Mouse (Mus musculus) forebrain, postnatal 0 days (tissue): ENCODE data around the gene Ppp1r11. TPM values are rescaled to one million over a fixed set of nuclear protein-coding genes. Genes with fewer than 3 reads are reported as not detected.

ENCODE experiments used
- ATAC-seq: fragments of 200-750 bp; cut with Nextera tagmentation; 2 replicates; pipeline ENCODE4 v1.8.0; 2017; ENCODE audit warnings: mild to moderate bottlenecking, moderate library complexity
- DNase-seq: peaks from one replicate; pipeline ENCODE4 v3.0.0-alpha.2; 2015
- H3K27ac ChIP-seq: fragments of 300-500 bp; sonication (generic); 2 replicates; pipeline ENCODE4 v1.5.1; 2014; ENCODE audit warnings: low read depth, mild to moderate bottlenecking, antibody characterized with exemption, low read length, moderate library complexity, mixed read lengths
- H3K27me3 ChIP-seq: fragments of 300-500 bp; sonication (generic); 2 replicates; pipeline ENCODE4 v1.6.1; 2014; ENCODE audit warnings: mild to moderate bottlenecking, low read length, mixed read lengths; ENCODE audit not compliant: insufficient read depth
- H3K36me3 ChIP-seq: fragments of 300-500 bp; sonication (generic); 2 replicates; pipeline ENCODE4 v1.6.1; 2014; ENCODE audit warnings: mild to moderate bottlenecking, moderate library complexity; ENCODE audit not compliant: insufficient read depth
- H3K4me1 ChIP-seq: fragments of 300-500 bp; sonication (generic); 2 replicates; pipeline ENCODE4 v1.6.1; 2014; ENCODE audit warnings: antibody characterized with exemption; ENCODE audit not compliant: insufficient read depth
- H3K4me2 ChIP-seq: fragments of 300-500 bp; sonication (generic); 2 replicates; pipeline ENCODE4 v1.6.1; 2014; ENCODE audit warnings: low read depth, mild to moderate bottlenecking, moderate library complexity
- H3K4me3 ChIP-seq: fragments of 300-500 bp; sonication (generic); 2 replicates; pipeline ENCODE4 v1.5.1; 2014; ENCODE audit warnings: low read depth, low read length, mixed read lengths
- H3K9ac ChIP-seq: fragments of 300-500 bp; sonication (generic); 2 replicates; pipeline ENCODE4 v1.6.1; 2014; ENCODE audit warnings: mild to moderate bottlenecking
- H3K9me3 ChIP-seq: fragments of 300-500 bp; sonication (generic); 2 replicates; pipeline ENCODE4 v1.6.1; 2016; ENCODE audit warnings: low read length
- CTCF ChIP-seq: sonication (generic); IDR thresholded peaks from 2 replicates; pipeline ENCODE4 v1.5.1; 2016; ENCODE audit warnings: antibody characterized with exemption, control low read depth, low read depth
- WGBS: fragments of 180-500 bp; shearing (Covaris S2); extraction: QIAGEN DNeasy Blood & Tissue Kit; methylation state at CpG from one replicate; pipeline ENCODE4 v1.1.7; 2014; 5-methylcytosine and 5-hydroxymethylcytosine counted together
- polyA plus RNA-seq: library from polyadenylated mRNA; unstranded; fragments of >200 nt; fragmentation: Nextera tagmentation; extraction: Ambion mirVana; gene quantifications from 2 replicates; pipeline ENCODE4 v1.2.1, GENCODE M21; 2015
- total RNA-seq: library from RNA; depleted of rRNA; stranded (reverse); fragments of >200 nt; gene quantifications from 2 replicates; pipeline ENCODE4 v1.2.3, GENCODE M21; 2014

Ppp1r11 gene
- total and polyA plus RNA-seq, 2 experiments from 2014 or later: 72.3 to 157 TPM

- no peak for ATAC-seq
- Histone ChIP-seq H3K27ac (no peak overlapping the region), H3K4me1 (no peaks in the 10 kb centered on the region), H3K4me3 (no peak overlapping the region), H3K27me3 (no peaks in the 10 kb centered on the region), H3K4me2 (no peak overlapping the region), H3K9me3 (no peaks in the 10 kb centered on the region), H3K36me3 (no peaks in the 10 kb centered on the region), H3K9ac (no peak overlapping the region)
- WGBS: 57% methylated on average over 15 of the region's 15 CpGs
- DNase-seq: no peak
- no peak for TF ChIP-seq CTCF
Observed at GRCm38 (mm10) chr17:36920239-36920638, 31.3 kb downstream of the Ppp1r11 start.

- no peak for ATAC-seq
- no peak overlapping the region for H3K4me3 ChIP-seq
Observed at GRCm38 (mm10) chr17:36915076-36915475, 36.5 kb downstream of the Ppp1r11 start.

GRCm38 (mm10) chr17:36914108-36914507, 37.4 kb downstream of the Ppp1r11 start:
- Histone ChIP-seq H3K9me3 (no peaks in the 10 kb centered on the region), H3K4me2 (no peak overlapping the region), H3K27me3 (no peaks in the 10 kb centered on the region), H3K27ac (no peak overlapping the region), H3K36me3 (no peaks in the 10 kb centered on the region), H3K4me1 (no peaks in the 10 kb centered on the region), H3K9ac (no peak overlapping the region), H3K4me3 (no peak overlapping the region)
- peak; percentile 75 for TF ChIP-seq CTCF
- 15% methylated on average over 2 of the region's 2 CpGs for WGBS
- ATAC-seq (peak; percentile 42; the same call in 1 of the 2 replicates), DNase-seq (peak; percentile 73)

More at GRCm38 (mm10) chr17:36915076-36915475, 36.5 kb downstream of the Ppp1r11 start:
- Histone ChIP-seq H3K9ac (no peak overlapping the region), H3K4me2 (no peak overlapping the region), H3K36me3 (no peaks in the 10 kb centered on the region), H3K27ac (no peak overlapping the region), H3K4me1 (no peaks in the 10 kb centered on the region), H3K9me3 (no peaks in the 10 kb centered on the region), H3K27me3 (no peaks in the 10 kb centered on the region)
- WGBS: 13% methylated on average over 9 of the region's 9 CpGs
- peak; percentile 43 for DNase-seq
- peak; percentile 75 for TF ChIP-seq CTCF

GRCm38 (mm10) chr17:36912031-36912430, 39.5 kb downstream of the Ppp1r11 start:
- Histone ChIP-seq H3K9ac (no peak overlapping the region), H3K4me1 (no peaks in the 10 kb centered on the region), H3K9me3 (no peaks in the 10 kb centered on the region), H3K36me3 (no peaks in the 10 kb centered on the region), H3K27me3 (no peaks in the 10 kb centered on the region), H3K4me2 (no peak overlapping the region), H3K27ac (no peak overlapping the region), H3K4me3 (no peak overlapping the region)
- ATAC-seq (no peak), DNase-seq (no peak)
- TF ChIP-seq CTCF: no peak
- 78% methylated on average over 2 of the region's 2 CpGs for WGBS

- Histone ChIP-seq H3K4me2 (no peak overlapping the region), H3K27me3 (no peaks in the 10 kb centered on the region), H3K4me3 (no peak overlapping the region), H3K9me3 (no peaks in the 10 kb centered on the region), H3K27ac (no peak overlapping the region), H3K9ac (no peak overlapping the region), H3K36me3 (no peaks in the 10 kb centered on the region), H3K4me1 (no peaks in the 10 kb centered on the region)
- no peak for TF ChIP-seq CTCF
- ATAC-seq (no peak), DNase-seq (no peak)
- WGBS: 64% methylated on average over 4 of the region's 4 CpGs
Observed at GRCm38 (mm10) chr17:36909802-36910201, 41.7 kb downstream of the Ppp1r11 start.

GRCm38 (mm10) chr17:36908235-36908634, 43.3 kb downstream of the Ppp1r11 start:
- no peaks in the 10 kb centered on the region for H3K9me3 ChIP-seq
- no peak for DNase-seq
- H3K4me1 ChIP-seq: no peaks in the 10 kb centered on the region
- H3K9ac ChIP-seq: no peak overlapping the region
- no peaks in the 10 kb centered on the region for H3K27me3 ChIP-seq
- TF ChIP-seq CTCF: no peak
- no peak overlapping the region for H3K4me2 ChIP-seq
- ATAC-seq: no peak
- H3K36me3 ChIP-seq: no peaks in the 10 kb centered on the region
- H3K4me3 ChIP-seq: no peak overlapping the region
- H3K27ac ChIP-seq: no peak overlapping the region
- 44% methylated on average over 1 of the region's 1 CpGs for WGBS

GRCm38 (mm10) chr17:36903651-36904050, 47.9 kb downstream of the Ppp1r11 start:
- H3K27ac ChIP-seq: no peak overlapping the region
- no peaks in the 10 kb centered on the region for H3K4me1 ChIP-seq
- no peaks in the 10 kb centered on the region for H3K36me3 ChIP-seq
- DNase-seq (no peak), ATAC-seq (no peak)
- H3K9ac ChIP-seq: no peak overlapping the region
- TF ChIP-seq CTCF: no peak
- WGBS: 72% methylated on average over 3 of the region's 3 CpGs
- no peak overlapping the region for H3K4me3 ChIP-seq
- H3K27me3 ChIP-seq: no peaks in the 10 kb centered on the region
- no peak overlapping the region for H3K4me2 ChIP-seq
- H3K9me3 ChIP-seq: no peaks in the 10 kb centered on the region
